Mouse (Mus musculus): ENCODE results near the gene Gstk1.
A peak's percentile ranks its signal among the peaks of the same experiment; 100 is the strongest.

Gene Gstk1

DNA sequence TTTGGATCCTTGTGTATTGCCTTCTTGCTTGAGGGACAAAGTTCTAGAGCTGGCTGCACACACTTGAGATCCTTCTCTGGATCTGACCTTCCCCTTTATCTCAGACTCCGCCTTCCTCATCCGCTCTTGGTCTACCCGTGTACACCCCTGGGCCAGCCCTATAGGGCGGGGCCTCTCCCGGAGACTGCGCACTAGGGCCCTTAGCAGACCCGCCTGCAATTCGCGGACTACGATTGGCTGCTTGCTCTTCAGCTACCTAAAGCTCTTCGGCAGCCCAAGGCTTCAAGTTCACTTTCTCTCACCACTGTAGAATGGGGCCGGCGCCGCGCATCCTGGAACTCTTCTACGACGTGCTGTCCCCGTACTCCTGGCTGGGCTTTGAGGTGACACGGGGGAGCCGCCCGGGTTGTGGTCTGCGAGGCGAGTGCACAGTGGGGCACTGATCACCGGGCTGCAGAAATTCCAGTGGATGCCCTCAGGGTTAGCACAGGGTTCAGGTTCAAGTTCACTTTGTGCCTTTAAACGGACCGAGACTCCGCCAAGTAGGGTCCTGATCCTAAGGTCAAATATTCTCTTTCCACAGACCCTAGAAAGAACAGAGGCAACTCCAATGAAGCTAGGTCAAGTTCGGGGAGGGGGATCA is at the start of gene Gstk1:
Gene Gstk1, plus strand, starts transcription at position 225 of the 643 bp plus-strand sequence.
- peak; percentile 46 for DNase-seq (ENCODE audit: low spot score)

GRCm38 (mm10) chr6:42197710-42198109 is 48.0 kb upstream of the Gstk1 start:
- DNase-seq (ENCODE audit: low spot score), result peak; percentile 48

DNA sequence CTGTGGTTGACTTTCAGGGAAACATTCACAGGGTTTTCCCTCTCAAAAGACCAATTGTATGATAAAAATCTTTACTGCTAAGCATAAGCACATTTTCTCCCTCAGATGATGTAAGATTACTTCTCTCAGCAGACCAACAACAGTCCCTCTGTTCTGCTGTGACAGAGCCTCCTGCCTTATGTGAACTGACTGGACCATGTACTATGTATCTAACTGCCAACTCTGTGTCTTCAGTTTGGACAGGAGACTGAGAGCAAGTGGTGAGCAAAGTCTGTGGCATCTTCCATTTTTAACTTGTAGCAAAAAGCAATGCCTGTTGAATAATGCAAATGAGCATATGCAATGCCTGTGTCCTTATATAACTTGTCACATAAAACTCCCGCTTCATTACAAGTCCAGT is 46.2 kb upstream of the Gstk1 start:
- DNase-seq (ENCODE audit: low spot score), result no peak

DNA sequence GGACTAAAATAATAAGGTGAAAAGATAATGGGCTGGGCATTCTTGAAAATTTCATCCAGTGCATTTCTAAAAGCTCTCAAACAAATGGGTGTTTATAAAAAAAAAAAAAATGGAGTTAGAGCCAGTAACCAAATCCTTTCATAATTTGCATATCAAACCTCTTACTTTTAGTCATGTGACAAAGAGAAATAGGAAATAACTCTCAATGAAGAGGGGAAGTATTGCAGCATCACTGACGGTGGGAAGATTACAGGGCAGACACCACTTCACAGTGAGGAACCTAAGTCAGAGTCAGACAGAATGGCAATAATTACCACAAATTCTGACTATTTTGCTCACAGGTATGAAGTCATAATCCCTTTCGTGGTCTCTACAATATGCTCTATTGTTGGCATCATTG is 30.7 kb upstream of the Gstk1 start, which contains the start of gene Tas2r144:
Gene Tas2r144, plus strand, starts transcription at position 301 of the 400 bp plus-strand sequence.
- no peak for DNase-seq (ENCODE audit: low spot score)

GRCm38 (mm10) chr6:42222286-42222685 is 23.4 kb upstream of the Gstk1 start:
- no peak for DNase-seq (ENCODE audit: low spot score)

GRCm38 (mm10) chr6:42225046-42225445 is 20.7 kb upstream of the Gstk1 start:
- no peak for DNase-seq (ENCODE audit: low spot score)

GRCm38 (mm10) chr6:42227240-42228101 is 18.3 kb upstream of the Gstk1 start:
- peak; percentile 46 for DNase-seq (ENCODE audit: low spot score)

- DNase-seq (ENCODE audit: low spot score), result no peak
Observed at GRCm38 (mm10) chr6:42229610-42230009, 16.1 kb upstream of the Gstk1 start.

GRCm38 (mm10) chr6:42231191-42231590 is 14.5 kb upstream of the Gstk1 start:
- DNase-seq (ENCODE audit: low spot score), result no peak

DNA sequence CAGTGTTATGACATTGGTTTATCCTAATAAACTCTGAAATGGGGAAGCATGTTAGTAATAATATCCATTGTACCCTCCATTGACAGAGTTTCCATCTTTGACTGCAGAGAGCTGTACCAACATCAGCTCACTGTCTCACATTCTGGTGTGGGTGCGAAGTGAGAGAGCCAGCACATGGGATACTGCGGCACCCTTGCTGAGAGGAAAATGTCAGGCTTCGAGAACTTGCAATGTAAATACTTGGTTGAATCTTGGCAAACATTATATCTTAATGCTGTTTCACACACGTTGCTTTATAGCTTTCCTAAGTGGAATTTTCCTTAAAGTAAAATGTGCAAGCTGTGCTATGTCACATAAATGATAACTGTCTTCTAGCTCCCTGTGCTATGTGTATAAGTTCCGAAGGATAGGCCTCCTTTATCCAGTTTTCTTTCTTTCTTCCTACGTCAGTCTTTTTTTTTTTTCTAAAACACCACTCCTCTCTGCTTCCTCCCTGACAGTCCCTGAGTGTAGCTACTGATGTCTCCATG is 8.4 kb upstream of the Gstk1 start:
- no peak for DNase-seq (ENCODE audit: low spot score)

- no peak for DNase-seq (ENCODE audit: low spot score)
Observed at GRCm38 (mm10) chr6:42241311-42242045, 4.3 kb upstream of the Gstk1 start.

GRCm38 (mm10) chr6:42247173-42247572 is 1.4 kb downstream of the Gstk1 start:
- no peak for DNase-seq (ENCODE audit: low spot score)

- DNase-seq (ENCODE audit: low spot score), result no peak
Observed at GRCm38 (mm10) chr6:42247981-42248380, 2.2 kb downstream of the Gstk1 start.

GRCm38 (mm10) chr6:42251791-42252190 is 6.1 kb downstream of the Gstk1 start:
- no peak for DNase-seq (ENCODE audit: low spot score)

DNA sequence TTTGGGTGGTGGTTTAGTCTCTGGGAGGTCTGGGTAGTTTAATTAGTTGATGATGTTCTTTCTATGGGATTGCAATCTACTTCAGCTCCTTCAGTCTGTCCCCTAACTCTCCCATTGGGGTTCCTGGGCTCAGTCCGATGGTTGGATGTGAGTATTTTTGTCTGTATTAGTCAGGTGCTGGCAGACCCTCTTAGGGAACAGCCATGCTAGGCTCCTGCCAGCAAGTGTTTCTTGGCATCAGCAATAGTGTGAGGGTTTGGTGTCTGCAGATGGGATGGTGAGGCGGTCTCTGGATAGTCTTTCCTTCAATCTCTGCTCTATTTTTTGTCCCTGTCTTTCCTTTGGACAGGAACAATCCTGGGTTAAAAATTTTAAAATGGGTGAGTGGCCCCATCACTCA is 7.4 kb downstream of the Gstk1 start:
- no peak for DNase-seq (ENCODE audit: low spot score)

GRCm38 (mm10) chr6:42257303-42257863 is 11.6 kb downstream of the Gstk1 start:
- DNase-seq (ENCODE audit: low spot score), result no peak

DNA sequence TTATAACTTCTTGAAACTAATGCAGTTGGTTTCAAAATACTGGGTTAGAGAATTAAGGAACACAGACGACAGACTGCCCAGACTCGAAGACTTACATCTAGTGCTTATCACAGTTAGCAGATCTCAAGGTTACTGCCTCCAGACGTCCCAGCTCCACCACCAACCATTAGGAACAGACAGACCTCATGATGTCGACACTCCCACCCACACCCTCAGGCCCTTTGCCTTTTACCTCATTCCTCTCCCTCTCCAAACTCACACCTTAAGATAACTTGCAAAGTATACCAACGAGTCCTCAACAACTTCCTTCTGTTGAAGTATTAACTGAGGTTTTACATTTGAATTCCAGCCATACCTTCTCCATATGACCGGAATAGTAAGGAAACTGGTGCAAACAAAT is 14.7 kb downstream of the Gstk1 start:
- DNase-seq (ENCODE audit: low spot score), result no peak

- no peak for DNase-seq (ENCODE audit: low spot score)
Observed at GRCm38 (mm10) chr6:42261524-42262170, 15.9 kb downstream of the Gstk1 start, which contains the start of gene Tmem139. TSS of gene Tmem139 (plus strand) at chr6:42261970.

- DNase-seq (ENCODE audit: low spot score), result peak; percentile 94
Observed at GRCm38 (mm10) chr6:42264626-42265312, 19.0 kb downstream of the Gstk1 start, which contains the start of gene Casp2. TSS of gene Casp2 (plus strand) at chr6:42264985.

Data from layer of hippocampus, adult 9-10 months (tissue).